Mouse (Mus musculus): Measurements from ENCODE around the gene Crym. TPM values are rescaled to one million over a fixed set of nuclear protein-coding genes. Genes with fewer than 3 reads are reported as not detected.

Gene Crym
- polyA plus RNA-seq, 2 experiments, result 0.08 TPM; not detected in 1

DNA sequence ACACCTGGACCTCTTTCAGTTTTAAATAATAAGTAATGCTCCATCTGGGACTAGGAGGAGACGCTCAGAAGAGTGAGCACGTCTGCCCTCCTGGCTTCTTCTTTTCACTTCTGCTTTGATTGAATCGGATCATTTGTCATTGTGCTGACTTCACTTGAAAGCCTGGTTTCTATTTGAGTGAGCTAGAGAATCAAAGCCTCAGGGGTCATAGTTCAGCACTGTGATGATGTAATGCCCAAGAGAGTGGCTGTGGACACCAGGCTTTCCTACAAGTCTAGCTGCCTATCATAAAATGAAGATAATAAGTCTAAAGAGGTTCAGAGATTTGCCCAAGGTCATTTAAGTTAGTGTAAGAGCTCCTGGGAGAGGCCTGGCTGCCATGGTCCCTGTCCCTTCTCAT, 51.7 kb downstream of the Crym start:
- TF ChIP-seq CTCF (IDR thresholded peaks at IDR 0.05; ENCODE audit: low read depth), result no peak
- TF ChIP-seq EP300 (IDR thresholded peaks at IDR 0.05; ENCODE audit: low read depth), result no peak
- ATAC-seq (ENCODE audit: insufficient read depth) (peak; percentile 41; the same call in 1 of the 2 replicates), DNase-seq (ENCODE audit: low read depth in 3 of 3, low spot score in 3 of 3) (peak in 2 of 3 experiments; percentile 2 to 7)
- no peak overlapping the region for H3K9ac ChIP-seq (replicated peaks)
- no peaks in the 10 kb centered on the region for H3K9me3 ChIP-seq (ENCODE audit: control insufficient read depth, low read length)
- peaks cover 0 to 4% of the 10 kb centered on the region in 2 experiments; a peak in 2 of 4 replicates for H3K4me1 ChIP-seq (replicated peaks; ENCODE audit: control insufficient read depth in 2 of 2, insufficient read depth in 2 of 2, low read length in 1 of 2)
- WGBS (ENCODE audit: insufficient replicate concordance), result 30% methylated on average over 3 of the region's 3 CpGs
- no peak overlapping the region for H3K27ac ChIP-seq
- no peak overlapping the region for H3K4me3 ChIP-seq (ENCODE audit: insufficient read depth in 1 of 2, low read depth in 2 of 2, low read length in 2 of 2)
- H3K36me3 ChIP-seq (replicated peaks; ENCODE audit: control insufficient read depth, insufficient read depth, low read depth), result no peaks in the 10 kb centered on the region
- H3K4me2 ChIP-seq (ENCODE audit: low read depth), result no peak overlapping the region
- no peaks in the 10 kb centered on the region for H3K27me3 ChIP-seq (ENCODE audit: control insufficient read depth, insufficient read depth, low read length)

DNA sequence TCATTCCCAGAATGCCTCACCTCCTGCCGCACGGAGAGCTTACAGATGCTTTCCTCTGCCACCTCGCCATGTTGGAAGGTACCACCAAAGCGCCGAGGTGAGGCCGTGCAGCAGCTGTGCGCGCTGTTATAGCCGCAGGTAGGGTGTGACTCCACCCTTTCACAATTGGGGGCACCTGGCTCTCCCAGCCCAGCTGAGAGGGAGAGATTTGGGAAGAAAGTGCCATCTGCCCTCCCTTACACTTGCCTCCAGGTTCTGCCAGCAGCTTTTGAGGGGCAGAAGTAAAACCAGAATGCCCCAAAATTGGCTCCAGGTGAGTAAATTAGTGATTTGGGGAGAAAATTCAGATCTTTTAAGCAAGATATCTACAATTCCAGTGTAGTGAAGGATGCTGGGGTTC, 56.7 kb downstream of the Crym start, which contains the start of gene Zp2:
Gene Zp2 (minus strand): TSS at position 101 of the 400 bp plus-strand sequence.
- Histone ChIP-seq H3K27me3 (ENCODE audit: control insufficient read depth, insufficient read depth, low read length) (no peaks in the 10 kb centered on the region), H3K9ac (replicated peaks) (no peak within 1 kb of the TSS), H3K4me3 (ENCODE audit: insufficient read depth in 1 of 2, low read depth in 2 of 2, low read length in 2 of 2) (no peak within 1 kb of the TSS), H3K9me3 (ENCODE audit: control insufficient read depth, low read length) (no peaks in the 10 kb centered on the region), H3K36me3 (replicated peaks; ENCODE audit: control insufficient read depth, insufficient read depth, low read depth) (no peaks in the 10 kb centered on the region), H3K4me1 (replicated peaks; ENCODE audit: control insufficient read depth in 2 of 2, insufficient read depth in 2 of 2, low read length in 1 of 2) (peaks cover 0 to 4% of the 10 kb centered on the region in 2 experiments; a peak in 2 of 4 replicates), H3K4me2 (ENCODE audit: low read depth) (no peak within 1 kb of the TSS), H3K27ac (no peak within 1 kb of the TSS)
- 57% methylated on average over 9 of the region's 9 CpGs for WGBS (ENCODE audit: insufficient replicate concordance)
- no peak for DNase-seq (ENCODE audit: low read depth in 3 of 3, low spot score in 3 of 3)
- ATAC-seq (ENCODE audit: insufficient read depth), result no peak
- TF ChIP-seq CTCF (IDR thresholded peaks at IDR 0.05; ENCODE audit: low read depth) (no peak), EP300 (IDR thresholded peaks at IDR 0.05; ENCODE audit: low read depth) (no peak)

DNA sequence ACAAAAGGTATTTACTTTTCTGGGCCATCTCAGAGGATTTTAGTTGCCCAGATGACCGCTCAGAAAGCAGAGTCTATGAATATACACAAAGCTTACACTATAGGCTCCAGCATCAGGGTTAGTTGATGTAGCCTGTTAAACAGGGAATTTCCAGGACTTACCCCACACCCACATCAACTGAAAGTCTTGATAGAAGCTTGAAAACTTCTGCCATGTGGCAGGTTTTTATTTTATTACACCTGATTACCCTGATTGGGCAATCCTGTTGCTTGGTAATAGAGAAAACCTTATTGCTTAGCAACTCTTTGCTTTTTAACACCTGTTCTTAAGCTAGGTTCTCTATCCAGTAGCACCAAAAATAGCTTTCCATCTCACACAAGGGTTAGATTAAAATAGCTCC, 59.2 kb downstream of the Crym start:
- ATAC-seq (ENCODE audit: insufficient read depth) (no peak), DNase-seq (ENCODE audit: low read depth in 3 of 3, low spot score in 3 of 3) (no peak)
- H3K27ac ChIP-seq, result no peak overlapping the region
- WGBS (ENCODE audit: insufficient replicate concordance), result 48% methylated on average over 1 of the region's 1 CpGs
- TF ChIP-seq CTCF (IDR thresholded peaks at IDR 0.05; ENCODE audit: low read depth), result no peak
- TF ChIP-seq EP300 (IDR thresholded peaks at IDR 0.05; ENCODE audit: low read depth), result no peak
- H3K4me2 ChIP-seq (ENCODE audit: low read depth), result no peak overlapping the region
- no peaks in the 10 kb centered on the region for H3K4me1 ChIP-seq (replicated peaks; ENCODE audit: control insufficient read depth in 2 of 2, insufficient read depth in 2 of 2, low read length in 1 of 2)
- no peak overlapping the region for H3K9ac ChIP-seq (replicated peaks)
- H3K36me3 ChIP-seq (replicated peaks; ENCODE audit: control insufficient read depth, insufficient read depth, low read depth), result no peaks in the 10 kb centered on the region
- no peaks in the 10 kb centered on the region for H3K9me3 ChIP-seq (ENCODE audit: control insufficient read depth, low read length)
- no peak overlapping the region for H3K4me3 ChIP-seq (ENCODE audit: insufficient read depth in 1 of 2, low read depth in 2 of 2, low read length in 2 of 2)
- no peaks in the 10 kb centered on the region for H3K27me3 ChIP-seq (ENCODE audit: control insufficient read depth, insufficient read depth, low read length)

Other genes starting within 250 kb of the Crym start
- not detected in 2 replicates for gene Dnah3, start 106.8 kb downstream of the Crym start, polyA plus RNA-seq (2012; rRNA removed)
- gene Dnah3, start 106.8 kb downstream of the Crym start, polyA plus RNA-seq (2014; fragmentation: Nextera tagmentation; extraction: Ambion mirVana), result not detected in 2 replicates
- 0.77 and 0.78 TPM in 2 replicates for gene Tmem159, start 99.8 kb downstream of the Crym start, polyA plus RNA-seq (2012; rRNA removed)
- 1.7 and 1.9 TPM in 2 replicates for gene Tmem159, start 99.8 kb downstream of the Crym start, polyA plus RNA-seq (2014; fragmentation: Nextera tagmentation; extraction: Ambion mirVana)
- gene Zp2, start 56.8 kb downstream of the Crym start, polyA plus RNA-seq (2012; rRNA removed), result not detected in 2 replicates
- not detected in 2 replicates for gene Zp2, start 56.8 kb downstream of the Crym start, polyA plus RNA-seq (2014; fragmentation: Nextera tagmentation; extraction: Ambion mirVana)
- gene Anks4b, start 28.3 kb downstream of the Crym start, polyA plus RNA-seq (2012; rRNA removed), result 2.4 and 3.2 TPM in 2 replicates
- 0.95 and 1.3 TPM in 2 replicates for gene Anks4b, start 28.3 kb downstream of the Crym start, polyA plus RNA-seq (2014; fragmentation: Nextera tagmentation; extraction: Ambion mirVana)
- gene Abca14, start 1.9 kb upstream of the Crym start, polyA plus RNA-seq (2012; rRNA removed), result 0.03 and 0.04 TPM in 2 replicates
- gene Abca14, start 1.9 kb upstream of the Crym start, polyA plus RNA-seq (2014; fragmentation: Nextera tagmentation; extraction: Ambion mirVana), result not detected in 2 replicates
- gene Abca15, start 126.6 kb upstream of the Crym start, polyA plus RNA-seq (2012; rRNA removed), result not detected in 2 replicates
- not detected in 2 replicates for gene Abca15, start 126.6 kb upstream of the Crym start, polyA plus RNA-seq (2014; fragmentation: Nextera tagmentation; extraction: Ambion mirVana)
- not detected in 2 replicates for gene Abca16, start 207.5 kb upstream of the Crym start, polyA plus RNA-seq (2012; rRNA removed)
- not detected in 2 replicates for gene Abca16, start 207.5 kb upstream of the Crym start, polyA plus RNA-seq (2014; fragmentation: Nextera tagmentation; extraction: Ambion mirVana)

Data from liver, embryonic 14.5 days (tissue).